Mouse (Mus musculus) spleen, adult 2 months (tissue): ENCODE measurements around the gene Ccser2. TPM values are rescaled to one million over a fixed set of nuclear protein-coding genes. Genes with fewer than 3 reads are reported as not detected.
A peak's percentile ranks its signal among the peaks of the same experiment; 100 is the strongest.

ENCODE experiments used
- DNase-seq, 2 experiments: peaks; one replicate each; pipeline versions ENCODE4 v3.0.0 to v3.0.0-alpha.2; 2012 to 2021; ENCODE audit warnings: low spot score in 2 of 2, low read depth in 1 of 2
- H3K27ac ChIP-seq: fragments of 200-500 bp; 2 replicates; pipeline ENCODE4 v1.5.1; 2012; ENCODE audit warnings: low read length, inconsistent platforms; ENCODE audit not compliant: insufficient read depth
- H3K27me3 ChIP-seq: fragments of 200-500 bp; 2 replicates; pipeline ENCODE4 v1.6.1; 2012; ENCODE audit warnings: mild to moderate bottlenecking, moderate library complexity, low read length, inconsistent platforms; ENCODE audit not compliant: control insufficient read depth, insufficient read depth
- H3K36me3 ChIP-seq: fragments of 200-500 bp; 2 replicates; pipeline ENCODE4 v1.6.1; 2012; ENCODE audit warnings: mild to moderate bottlenecking, low read length, inconsistent platforms; ENCODE audit not compliant: control insufficient read depth, insufficient read depth
- H3K4me1 ChIP-seq: fragments of 200-500 bp; 2 replicates; pipeline ENCODE4 v1.6.1; 2011; ENCODE audit warnings: inconsistent platforms; ENCODE audit not compliant: control insufficient read depth, insufficient read depth, insufficient read length
- H3K4me3 ChIP-seq: fragments of 200-500 bp; 2 replicates; pipeline ENCODE4 v1.5.1; 2011; ENCODE audit warnings: mild to moderate bottlenecking, inconsistent platforms; ENCODE audit not compliant: insufficient read depth, insufficient read length; ENCODE audit errors: extremely low read depth
- CTCF ChIP-seq: fragments of 200-500 bp; IDR thresholded peaks from 2 replicates; pipeline ENCODE4 v1.5.1; 2011; ENCODE audit warnings: mild to moderate bottlenecking, inconsistent platforms; ENCODE audit not compliant: insufficient read depth, insufficient read length, insufficient replicate concordance; ENCODE audit errors: extremely low read depth
- POLR2A ChIP-seq: fragments of 200-500 bp; IDR thresholded peaks from 2 replicates; pipeline ENCODE4 v1.6.1; 2011; ENCODE audit warnings: low read depth, low read length, inconsistent platforms
- WGBS: fragments of 180-500 bp; shearing (Covaris S2); methylation state at CpG from one replicate; pipeline ENCODE4 v1.1.7; 2018; 5-methylcytosine and 5-hydroxymethylcytosine counted together
- polyA plus RNA-seq: library from polyadenylated mRNA; depleted of rRNA; stranded (reverse); fragments of >200 nt; gene quantifications from 2 replicates; pipeline ENCODE4 v1.2.3, GENCODE M21; 2012

Gene Ccser2
- polyA plus RNA-seq, 1 experiment: 5.9 TPM

DNA sequence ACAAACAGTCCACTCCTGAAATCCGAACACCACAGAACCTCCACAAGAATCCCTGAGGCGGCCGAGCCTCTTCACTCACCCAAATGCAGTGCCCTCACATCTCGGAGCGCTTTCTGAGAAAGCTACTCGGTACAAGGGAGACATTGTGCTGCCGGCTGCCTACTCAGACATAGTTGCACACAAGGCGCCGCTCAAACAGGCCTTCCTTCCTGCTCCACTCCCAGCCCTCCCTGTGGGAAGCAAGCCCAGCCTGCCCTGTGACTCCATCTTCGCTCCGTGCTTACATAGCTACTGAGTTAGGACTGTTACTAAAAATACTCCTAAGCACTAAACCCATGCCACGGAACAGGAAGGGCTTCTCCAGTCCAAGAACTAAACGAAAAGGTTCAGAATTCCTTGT is 49.4 kb downstream of the Ccser2 start:
- Histone ChIP-seq H3K4me1 (no peaks in the 10 kb centered on the region), H3K36me3 (peaks cover 8% of the 10 kb centered on the region), H3K4me3 (peak overlapping the region; percentile 12; the same call in 1 of the 2 replicates), H3K27ac (peak overlapping the region; percentile 66), H3K27me3 (no peaks in the 10 kb centered on the region)
- 70% methylated on average over 13 of the region's 13 CpGs for WGBS
- no peak for DNase-seq
- TF ChIP-seq CTCF (no peak), POLR2A (no peak)

DNA sequence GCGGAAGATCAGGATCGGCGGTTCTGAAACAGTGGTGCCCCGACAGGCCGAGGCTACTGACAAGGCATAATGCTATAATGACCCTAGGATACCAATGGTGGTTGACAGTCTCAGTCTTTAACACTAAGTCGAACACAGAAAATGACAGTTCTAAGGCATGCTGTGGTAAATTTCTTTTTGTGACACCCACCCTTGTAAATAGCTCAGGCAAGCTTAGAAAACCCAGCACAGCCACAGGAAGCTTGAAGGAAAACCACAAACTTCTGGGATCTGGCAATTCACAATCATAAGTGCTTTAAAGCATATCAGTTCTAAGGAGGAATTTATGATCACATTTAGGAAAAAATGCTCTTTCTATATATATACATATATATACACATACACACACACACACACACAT is 53.4 kb downstream of the Ccser2 start:
- Histone ChIP-seq H3K27me3 (no peaks in the 10 kb centered on the region), H3K27ac (no peak overlapping the region), H3K36me3 (peaks cover 8% of the 10 kb centered on the region), H3K4me1 (no peaks in the 10 kb centered on the region), H3K4me3 (no peak overlapping the region)
- no peak for TF ChIP-seq CTCF
- DNase-seq: no peak
- WGBS: 72% methylated on average over 6 of the region's 6 CpGs

DNA sequence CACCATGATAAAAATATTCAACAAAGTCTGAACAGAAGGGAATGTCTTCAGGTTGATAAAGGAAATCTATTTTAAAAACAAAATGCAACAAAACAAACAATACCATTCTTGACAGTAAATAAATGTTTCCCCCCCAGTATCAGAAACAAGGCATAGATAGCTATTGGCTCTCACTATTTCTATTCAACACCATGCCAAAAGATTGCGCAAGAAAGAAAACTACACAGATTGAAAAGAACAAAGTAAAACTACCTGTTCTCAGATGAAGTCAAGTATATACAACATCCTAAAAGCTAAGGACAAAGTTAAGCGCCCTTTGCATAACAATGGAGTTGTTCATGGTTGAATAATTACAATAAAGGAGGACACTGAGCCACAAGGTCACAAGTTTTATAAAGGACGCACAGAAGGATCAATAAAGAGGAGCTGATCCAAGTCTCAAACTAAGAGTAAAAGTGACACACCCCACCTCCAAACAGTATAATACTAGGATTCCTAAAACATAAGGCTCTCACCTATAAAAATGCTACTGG is 54.0 kb downstream of the Ccser2 start:
- peaks cover 10% of the 10 kb centered on the region for H3K36me3 ChIP-seq
- 91% methylated on average over 3 of the region's 3 CpGs for WGBS
- TF ChIP-seq POLR2A (no peak), CTCF (no peak)
- no peaks in the 10 kb centered on the region for H3K27me3 ChIP-seq
- no peak overlapping the region for H3K27ac ChIP-seq
- H3K4me3 ChIP-seq: no peak overlapping the region
- no peak for DNase-seq
- H3K4me1 ChIP-seq: no peaks in the 10 kb centered on the region

DNA sequence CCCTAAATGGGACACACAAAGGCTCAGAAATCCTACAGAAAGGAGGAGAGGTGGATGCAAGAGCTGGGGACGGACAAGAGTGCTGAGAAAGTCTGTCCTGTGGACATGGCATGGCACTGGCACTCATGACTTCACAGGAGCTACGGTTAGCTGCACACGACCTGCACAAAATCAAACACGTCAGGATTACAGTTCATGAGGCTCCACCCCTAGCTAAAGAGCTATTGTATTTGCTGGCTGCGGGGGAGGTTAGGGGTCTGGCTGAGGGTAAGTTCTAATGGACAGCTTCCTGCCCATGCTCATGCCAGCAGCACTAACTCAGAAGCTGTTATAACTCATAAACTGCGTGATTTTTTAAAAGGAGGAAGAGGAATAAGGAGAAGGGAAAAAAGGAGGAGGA is 56.8 kb downstream of the Ccser2 start:
- WGBS: 56% methylated on average over 6 of the region's 6 CpGs
- Histone ChIP-seq H3K4me3 (no peak overlapping the region), H3K27me3 (no peaks in the 10 kb centered on the region), H3K4me1 (no peaks in the 10 kb centered on the region), H3K36me3 (peaks cover 3% of the 10 kb centered on the region), H3K27ac (no peak overlapping the region)
- no peak for DNase-seq
- no peak for TF ChIP-seq POLR2A
- TF ChIP-seq CTCF: no peak

DNA sequence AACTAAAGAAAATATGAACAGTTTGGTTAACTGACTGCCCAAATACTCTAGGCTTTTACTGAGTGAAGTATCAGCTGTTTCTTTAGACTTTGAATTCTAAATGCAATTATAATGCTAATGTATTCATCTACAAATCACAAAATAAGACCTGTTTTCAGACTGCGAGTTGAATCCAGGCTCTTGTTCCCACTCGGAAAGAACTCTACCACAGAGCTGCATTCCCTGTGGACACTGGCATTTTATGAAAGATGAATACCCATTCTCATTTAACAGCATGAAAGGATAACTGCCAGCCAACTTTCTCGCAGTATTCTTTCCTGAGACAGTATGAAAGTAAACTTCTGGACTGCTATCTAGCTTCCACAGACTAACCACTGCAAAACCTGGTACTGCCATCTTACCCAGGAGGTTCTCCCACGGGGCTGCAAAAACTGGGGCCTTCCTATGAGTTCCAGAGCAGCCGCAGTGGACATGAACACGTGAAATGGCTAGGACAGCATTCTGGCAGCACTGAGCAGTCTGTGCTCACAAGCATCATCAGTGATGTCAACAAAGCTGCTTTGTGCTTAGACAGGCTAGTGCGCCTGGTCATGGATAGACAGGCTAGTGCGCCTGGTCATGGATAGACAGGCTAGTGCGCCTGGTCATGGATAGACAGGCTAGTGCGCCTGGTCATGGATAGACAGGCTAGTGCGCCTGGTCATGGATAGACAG is 62.6 kb downstream of the Ccser2 start:
- H3K4me3 ChIP-seq: no peak overlapping the region
- DNase-seq: no peak
- H3K36me3 ChIP-seq: peaks cover 3% of the 10 kb centered on the region; the same call in 1 of the 2 replicates
- 93% methylated on average over 10 of the region's 11 CpGs for WGBS
- no peaks in the 10 kb centered on the region for H3K4me1 ChIP-seq
- H3K27me3 ChIP-seq: no peaks in the 10 kb centered on the region
- TF ChIP-seq CTCF (no peak), POLR2A (no peak)
- H3K27ac ChIP-seq: no peak overlapping the region

DNA sequence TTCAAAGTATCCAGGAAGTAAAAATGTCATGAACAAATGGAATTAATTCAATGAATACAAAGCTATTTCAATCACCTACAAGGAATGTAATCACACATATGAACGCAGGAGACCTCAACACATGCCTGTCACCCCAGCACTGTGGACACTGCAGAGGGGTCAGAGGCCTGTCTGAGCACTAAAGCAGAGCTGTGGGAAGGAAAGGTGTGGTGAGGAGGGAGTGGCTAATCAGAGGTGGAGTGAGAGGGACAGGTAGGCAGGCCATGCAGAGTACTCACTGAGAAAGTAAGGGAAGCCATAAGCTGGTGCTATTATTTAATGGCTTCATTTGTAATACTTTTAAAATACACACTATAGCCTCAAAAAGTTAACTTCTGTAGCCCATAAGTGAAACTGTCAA is 64.4 kb downstream of the Ccser2 start:
- Histone ChIP-seq H3K4me3 (no peak overlapping the region), H3K27ac (no peak overlapping the region), H3K27me3 (no peaks in the 10 kb centered on the region), H3K4me1 (no peaks in the 10 kb centered on the region), H3K36me3 (peaks cover 10% of the 10 kb centered on the region)
- no peak for TF ChIP-seq CTCF
- WGBS: 97% methylated on average over 1 of the region's 1 CpGs
- no peak for DNase-seq

DNA sequence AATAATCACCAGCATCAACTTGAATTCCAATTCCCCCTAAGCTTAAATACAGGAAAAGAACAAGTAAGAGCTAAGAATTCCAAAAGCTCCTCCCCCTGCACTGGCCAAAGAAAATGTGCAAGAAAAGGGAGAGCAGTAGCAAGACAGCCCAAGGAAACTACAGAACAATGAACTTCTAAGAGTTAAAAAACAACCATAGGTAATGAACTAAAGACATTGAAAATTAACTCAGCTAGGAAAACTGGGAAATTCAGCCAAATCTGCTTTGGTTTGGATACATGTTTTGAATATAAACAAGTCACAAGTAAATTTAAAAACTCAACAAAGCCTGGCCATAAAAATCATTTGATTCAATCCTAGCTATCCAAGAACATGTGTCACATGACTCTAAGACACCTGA is 67.7 kb downstream of the Ccser2 start:
- Histone ChIP-seq H3K27me3 (no peaks in the 10 kb centered on the region), H3K4me1 (no peaks in the 10 kb centered on the region), H3K27ac (no peak overlapping the region), H3K4me3 (no peak overlapping the region), H3K36me3 (peaks cover 11% of the 10 kb centered on the region)
- no peak for TF ChIP-seq POLR2A
- TF ChIP-seq CTCF: no peak
- DNase-seq: no peak
